ENCODE assay signal across 16 mouse cellular contexts in the genomic region with DNA sequence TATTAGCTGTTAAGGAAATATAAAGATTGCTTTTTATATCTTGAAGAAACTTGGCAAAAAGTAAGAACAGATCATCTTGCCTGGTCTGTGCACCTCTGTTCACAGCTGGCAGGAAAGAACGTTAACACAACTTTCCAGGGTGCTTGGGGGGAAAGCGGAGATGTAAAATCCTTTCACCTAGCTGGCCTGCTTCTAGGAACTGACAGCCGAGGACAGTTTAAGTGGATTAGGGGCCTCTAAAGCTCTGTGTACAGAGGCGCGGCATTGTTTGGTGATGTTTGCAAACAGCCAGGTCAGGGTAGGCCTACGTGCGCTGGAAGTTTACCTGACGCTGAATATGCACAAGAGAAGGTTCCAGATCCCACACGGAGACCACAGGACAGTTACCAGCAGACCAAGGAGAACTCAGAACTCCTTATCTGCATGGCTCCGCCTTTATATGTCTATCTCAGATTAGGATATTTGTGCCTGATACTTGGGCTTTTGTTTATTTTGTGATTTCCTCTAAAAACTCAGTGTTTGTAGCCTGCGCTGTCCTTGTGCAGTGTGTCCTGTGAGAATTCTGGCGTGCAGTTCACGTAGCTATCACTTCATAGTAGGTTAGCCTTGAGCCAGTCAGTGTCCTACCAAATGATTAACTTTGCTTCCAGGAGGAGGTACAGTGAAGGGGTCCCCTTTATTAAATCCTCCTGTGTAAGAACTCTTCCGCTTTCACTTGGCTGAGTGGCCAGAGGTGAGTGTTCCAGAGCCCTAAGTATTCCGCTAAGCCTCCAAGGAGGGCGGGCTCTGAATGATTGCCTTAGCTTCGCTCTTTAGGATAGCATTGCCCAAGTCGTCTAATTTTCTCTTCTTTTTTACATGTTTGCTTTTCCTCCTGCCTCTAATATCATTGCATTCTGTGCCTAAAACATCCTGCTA. TPM values are rescaled to one million over a fixed set of nuclear protein-coding genes. Genes with fewer than 3 reads are reported as not detected.
DNase-seq lines count a peak whose midpoint lies in the region; ATAC-seq and TF ChIP-seq lines count a peak whose summit lies in the region.
"Had no signal": no experiment of that assay in that cellular context is flagged by ENCODE, and none has a peak within 500 bp of the region (broad histone marks: within the 10 kb centered on the region; RNA-seq: fewer than 3 reads in every experiment).

No protein-coding gene starts in this region.

- H3K9me3 ChIP-seq in embryonic facial prominence, embryonic 14.5 days (ENCODE audit: control insufficient read depth, low read length): no peaks in the 10 kb centered on the region
- H3K9me3 ChIP-seq in embryonic facial prominence, embryonic 10.5 days: peaks cover 6% of the 10 kb centered on the region; the same call in 1 of the 2 replicates
- H3K9me3 ChIP-seq in lung, embryonic 15.5 days: no peaks in the 10 kb centered on the region
- H3K9me3 ChIP-seq in liver, embryonic 13.5 days (replicated peaks): 0 out of 2 replicates have a peak, but pooled peaks cover 5% of the 10 kb centered on the region
- H3K9me3 ChIP-seq in stomach, postnatal 0 days (ENCODE audit: control insufficient read depth, low read length): no peaks in the 10 kb centered on the region
- H3K9me3 ChIP-seq: embryonic facial prominence, embryonic 15.5 days had no signal

- TF ChIP-seq CTCF in stomach, postnatal 0 days (IDR thresholded peaks at IDR 0.05; ENCODE audit: low read depth): no peak
- no peak for TF ChIP-seq CTCF in thymus, adult 2 months (IDR thresholded peaks at IDR 0.05; ENCODE audit: borderline replicate concordance, control insufficient read depth, extremely low read depth, insufficient read depth, low read length, poor library complexity)

- H3K4me1 ChIP-seq in embryonic facial prominence, embryonic 14.5 days (ENCODE audit: control insufficient read depth, insufficient read depth, low read length): no peaks in the 10 kb centered on the region
- H3K4me1 ChIP-seq in embryonic facial prominence, embryonic 10.5 days: peaks cover 11% of the 10 kb centered on the region
- H3K4me1 ChIP-seq in lung, embryonic 15.5 days: peaks cover 30% of the 10 kb centered on the region
- peaks cover 35% of the 10 kb centered on the region for H3K4me1 ChIP-seq in liver, embryonic 13.5 days (replicated peaks)
- H3K4me1 ChIP-seq in stomach, postnatal 0 days (replicated peaks; ENCODE audit: control insufficient read depth, insufficient read depth): peaks cover 6% of the 10 kb centered on the region; the same call in 1 of the 2 replicates
- no peaks in the 10 kb centered on the region for H3K4me1 ChIP-seq in thymus, adult 2 months (replicated peaks; ENCODE audit: control insufficient read depth, insufficient read depth, low read length)
- H3K4me1 ChIP-seq: embryonic facial prominence, embryonic 15.5 days had no signal

- TF ChIP-seq POLR2A in thymus, adult 2 months (IDR thresholded peaks at IDR 0.05; ENCODE audit: control insufficient read depth, extremely low read depth, insufficient read depth, low read length, poor library complexity): no peak

- H3K36me3 ChIP-seq in embryonic facial prominence, embryonic 14.5 days (ENCODE audit: control insufficient read depth, insufficient read depth, low read length): no peaks in the 10 kb centered on the region
- H3K36me3 ChIP-seq in embryonic facial prominence, embryonic 10.5 days (replicated peaks): peaks cover 15% of the 10 kb centered on the region
- no peaks in the 10 kb centered on the region for H3K36me3 ChIP-seq in lung, embryonic 15.5 days
- peaks cover 9% of the 10 kb centered on the region for H3K36me3 ChIP-seq in liver, embryonic 13.5 days
- no peaks in the 10 kb centered on the region for H3K36me3 ChIP-seq in stomach, postnatal 0 days (ENCODE audit: control insufficient read depth, insufficient read depth, low read length)
- H3K36me3 ChIP-seq in thymus, adult 2 months (ENCODE audit: control insufficient read depth, insufficient read depth, low read length): no peaks in the 10 kb centered on the region
- H3K36me3 ChIP-seq: embryonic facial prominence, embryonic 15.5 days had no signal

- peak; percentile 47; the same call in 1 of the 2 replicates for ATAC-seq in embryonic facial prominence, embryonic 14.5 days (ENCODE audit: low read depth)
- ATAC-seq in lung, embryonic 15.5 days (ENCODE audit: borderline replicate concordance, extremely low read depth, low FRiP score, low TSS enrichment): no peak
- ATAC-seq in liver, embryonic 13.5 days (ENCODE audit: low read depth): no peak
- ATAC-seq in stomach, postnatal 0 days (ENCODE audit: low FRiP score, low TSS enrichment): no peak
- ATAC-seq: forebrain, embryonic 14.5 days; inflammation-experienced regulatory T-cells, adult 6 months had no signal

- no peaks in the 10 kb centered on the region for H3K27me3 ChIP-seq in embryonic facial prominence, embryonic 14.5 days (replicated peaks; ENCODE audit: control insufficient read depth, insufficient read depth, low read length)
- no peaks in the 10 kb centered on the region for H3K27me3 ChIP-seq in embryonic facial prominence, embryonic 10.5 days (replicated peaks; ENCODE audit: low read depth, poor library complexity, severe bottlenecking)
- H3K27me3 ChIP-seq in lung, embryonic 15.5 days: no peaks in the 10 kb centered on the region
- H3K27me3 ChIP-seq in liver, embryonic 13.5 days: no peaks in the 10 kb centered on the region
- H3K27me3 ChIP-seq in stomach, postnatal 0 days (ENCODE audit: control insufficient read depth, insufficient read depth, low read length): no peaks in the 10 kb centered on the region
- no peaks in the 10 kb centered on the region for H3K27me3 ChIP-seq in thymus, adult 2 months (ENCODE audit: control insufficient read depth, insufficient read depth, low read length)
- H3K27me3 ChIP-seq: embryonic facial prominence, embryonic 15.5 days; heart, embryonic 12.5 days had no signal

- H3K4me3 ChIP-seq in embryonic facial prominence, embryonic 14.5 days (ENCODE audit: low read depth, low read length): no peak overlapping the region
- no peak overlapping the region for H3K4me3 ChIP-seq in embryonic facial prominence, embryonic 10.5 days
- H3K4me3 ChIP-seq in lung, embryonic 15.5 days: no peak overlapping the region
- H3K4me3 ChIP-seq in liver, embryonic 13.5 days (replicated peaks): no peak overlapping the region
- H3K4me3 ChIP-seq in stomach, postnatal 0 days (ENCODE audit: low read depth, low read length): no peak overlapping the region
- H3K4me3 ChIP-seq in thymus, adult 2 months (ENCODE audit: control insufficient read depth, insufficient read depth, low read length): no peak overlapping the region
- H3K4me3 ChIP-seq: embryonic facial prominence, embryonic 15.5 days; heart, embryonic 12.5 days; midbrain, embryonic 10.5 days had no signal

- H3K27ac ChIP-seq in embryonic facial prominence, embryonic 14.5 days (replicated peaks; ENCODE audit: low read depth, low read length): no peak overlapping the region
- H3K27ac ChIP-seq in embryonic facial prominence, embryonic 10.5 days (replicated peaks): no peak overlapping the region
- H3K27ac ChIP-seq in lung, embryonic 15.5 days: peak overlapping the region; percentile 50; the same call in 1 of the 2 replicates
- peak overlapping the region; percentile 27; the same call in 1 of the 2 replicates for H3K27ac ChIP-seq in liver, embryonic 13.5 days
- 0 out of 2 replicates have a peak overlapping the region, but pooled peaks have one; percentile 9 for H3K27ac ChIP-seq in stomach, postnatal 0 days (replicated peaks)
- no peak overlapping the region for H3K27ac ChIP-seq in thymus, adult 2 months (ENCODE audit: control insufficient read depth, insufficient read depth, low read length)
- H3K27ac ChIP-seq: embryonic facial prominence, embryonic 15.5 days; midbrain, embryonic 10.5 days had no signal

- WGBS in embryonic facial prominence, embryonic 14.5 days: 76% methylated on average over 18 of the region's 18 CpGs
- 75% methylated on average over 18 of the region's 18 CpGs for WGBS in embryonic facial prominence, embryonic 10.5 days
- WGBS in lung, embryonic 15.5 days: 53% methylated on average over 18 of the region's 18 CpGs
- 68% methylated on average over 18 of the region's 18 CpGs for WGBS in liver, embryonic 13.5 days (ENCODE audit: insufficient replicate concordance)
- 56% methylated on average over 18 of the region's 18 CpGs for WGBS in stomach, postnatal 0 days
- WGBS in thymus, adult 2 months: 96% methylated on average over 18 of the region's 18 CpGs

- H3K4me2 ChIP-seq in embryonic facial prominence, embryonic 14.5 days (ENCODE audit: low read depth, low read length): no peak overlapping the region
- H3K4me2 ChIP-seq in lung, embryonic 15.5 days: no peak overlapping the region; the same call in 1 of the 2 replicates
- no peak overlapping the region for H3K4me2 ChIP-seq in liver, embryonic 13.5 days
- H3K4me2 ChIP-seq in stomach, postnatal 0 days (replicated peaks; ENCODE audit: low read depth): 0 out of 2 replicates have a peak overlapping the region, but pooled peaks have one; percentile 0
- H3K4me2 ChIP-seq: embryonic facial prominence, embryonic 15.5 days; heart, embryonic 12.5 days had no signal

- H3K9ac ChIP-seq in embryonic facial prominence, embryonic 14.5 days (ENCODE audit: low read depth, low read length): no peak overlapping the region
- H3K9ac ChIP-seq in lung, embryonic 15.5 days: no peak overlapping the region; the same call in 1 of the 2 replicates
- H3K9ac ChIP-seq in liver, embryonic 13.5 days: no peak overlapping the region; the same call in 1 of the 2 replicates
- H3K9ac ChIP-seq in stomach, postnatal 0 days (ENCODE audit: low read length): no peak overlapping the region
- H3K9ac ChIP-seq: embryonic facial prominence, embryonic 15.5 days; heart, embryonic 12.5 days had no signal

- DNase-seq in embryonic facial prominence, embryonic 14.5 days (ENCODE audit: low spot score): peak; percentile 10
- DNase-seq in embryonic facial prominence, embryonic 10.5 days (ENCODE audit: low spot score): no peak
- no peak for DNase-seq in lung, postnatal 25 days (ENCODE audit: low spot score)
- DNase-seq in liver, embryonic 13.5 days: no peak
- DNase-seq in stomach, postnatal 0 days (ENCODE audit: low spot score): no peak
- DNase-seq in thymus, adult 2 months: no peak
- DNase-seq in T-cell, adult 2 months (ENCODE audit: low spot score): no peak
- DNase-seq: cerebellum, adult 11 months; gastrocnemius, postnatal 10 days; thymus, postnatal 25 days had no signal

- TF ChIP-seq EP300 in stomach, postnatal 0 days (optimal IDR thresholded peaks at IDR 0.05): no peak

RNA-seq across cellular contexts. Expression of a gene that starts 14.0 kb away (rescaled TPM):
- 48.0 and 51.4 TPM in 2 replicates for polyA plus RNA-seq in embryonic facial prominence, embryonic 14.5 days (2014; fragmentation: Nextera tagmentation; extraction: Ambion mirVana)
- polyA plus RNA-seq in embryonic facial prominence, embryonic 10.5 days (2016; fragmentation: Nextera tagmentation; extraction: Ambion mirVana): 49.8 and 52.4 TPM in 2 replicates
- 57.5 and 58.5 TPM in 2 replicates for polyA plus RNA-seq in lung, embryonic 15.5 days (2015; fragmentation: Nextera tagmentation; extraction: Ambion mirVana)
- 20.9 and 24.9 TPM in 2 replicates for polyA plus RNA-seq in liver, embryonic 13.5 days (2015; fragmentation: Nextera tagmentation; extraction: Ambion mirVana)
- 33.2 and 35.9 TPM in 2 replicates for polyA plus RNA-seq in stomach, postnatal 0 days (2015; fragmentation: Nextera tagmentation; extraction: Ambion mirVana)
- polyA plus RNA-seq in thymus, adult 2 months (2012; rRNA removed): 26.7 and 28.2 TPM in 2 replicates

Comparison
In these comparisons a context has a peak if more than half of its experiments do, and no peak if none do; other contexts are left out.
1. H3K27ac ChIP-seq: peak in lung, embryonic 15.5 days (single experiment), liver, embryonic 13.5 days (single experiment) and stomach, postnatal 0 days (single experiment); none in embryonic facial prominence, embryonic 14.5 days (single experiment), embryonic facial prominence, embryonic 10.5 days (single experiment) and thymus, adult 2 months (single experiment).